Mouse (Mus musculus) heart, embryonic 14.5 days (tissue): ENCODE data around the gene Lrrfip1. TPM values are rescaled to one million over a fixed set of nuclear protein-coding genes. Genes with fewer than 3 reads are reported as not detected.

Source experiments
- ATAC-seq: fragments of 200-750 bp; cut with Nextera tagmentation; 2 replicates; pipeline ENCODE4 v1.8.0; 2017; ENCODE audit warnings: low read depth, moderate TSS enrichment; ENCODE audit not compliant: insufficient number of reproducible peaks, insufficient read depth, low FRiP score
- H3K27ac ChIP-seq, 2 experiments: fragments of 200-500 bp in 1 of 2; fragments of 300-500 bp in 1 of 2; sonication (generic) in 1 of 2; replicated peaks in 1 of 2; 2 replicates each; pipeline ENCODE4 v1.5.1; 2012 to 2014; ENCODE audit warnings: low read depth in 2 of 2, low read length in 2 of 2, control low read depth in 1 of 2, mild to moderate bottlenecking in 1 of 2, mixed read lengths in 1 of 2; ENCODE audit not compliant: control insufficient read depth in 1 of 2, insufficient read depth in 1 of 2
- H3K27me3 ChIP-seq: fragments of 300-500 bp; sonication (generic); 2 replicates; pipeline ENCODE4 v1.6.1; 2014; ENCODE audit warnings: mild to moderate bottlenecking, low read length, control low read depth; ENCODE audit not compliant: control insufficient read depth, insufficient read depth
- H3K36me3 ChIP-seq: fragments of 300-500 bp; sonication (generic); 2 replicates; pipeline ENCODE4 v1.6.1; 2014; ENCODE audit warnings: mild to moderate bottlenecking, control low read depth, low read length, mixed read lengths; ENCODE audit not compliant: control insufficient read depth, insufficient read depth
- H3K4me1 ChIP-seq, 2 experiments: fragments of 200-500 bp in 1 of 2; fragments of 300-500 bp in 1 of 2; sonication (generic) in 1 of 2; 2 replicates each; pipeline ENCODE4 v1.6.1; 2012 to 2014; ENCODE audit warnings: low read length in 2 of 2, control low read depth in 1 of 2, mixed read lengths in 1 of 2; ENCODE audit not compliant: control insufficient read depth in 2 of 2, insufficient read depth in 2 of 2
- H3K4me2 ChIP-seq: fragments of 300-500 bp; sonication (generic); 2 replicates; pipeline ENCODE4 v1.6.1; 2014; ENCODE audit warnings: mild to moderate bottlenecking, low read length
- H3K4me3 ChIP-seq, 2 experiments: fragments of 200-500 bp in 1 of 2; fragments of 300-500 bp in 1 of 2; sonication (generic) in 1 of 2; 2 replicates each; pipeline ENCODE4 v1.5.1; 2012 to 2014; ENCODE audit warnings: low read length in 2 of 2, mild to moderate bottlenecking in 2 of 2, control low read depth in 1 of 2, low read depth in 1 of 2, moderate library complexity in 1 of 2; ENCODE audit not compliant: control insufficient read depth in 1 of 2, insufficient read depth in 1 of 2
- H3K9ac ChIP-seq: fragments of 300-500 bp; sonication (generic); 2 replicates; pipeline ENCODE4 v1.6.1; 2014; ENCODE audit warnings: mild to moderate bottlenecking, low read length
- H3K9me3 ChIP-seq: fragments of 300-500 bp; sonication (generic); 2 replicates; pipeline ENCODE4 v1.6.1; 2016; ENCODE audit warnings: low read length, control low read depth; ENCODE audit not compliant: control insufficient read depth
- WGBS: fragments of 180-500 bp; shearing (Covaris S2); extraction: QIAGEN DNeasy Blood & Tissue Kit; methylation state at CpG from one replicate; pipeline ENCODE4 v1.1.7; 2014; 5-methylcytosine and 5-hydroxymethylcytosine counted together
- polyA plus RNA-seq: library from polyadenylated mRNA; unstranded; fragments of >200 nt; fragmentation: Nextera tagmentation; extraction: Ambion mirVana; gene quantifications from 2 replicates; pipeline ENCODE4 v1.2.1, GENCODE M21; 2014

Gene Lrrfip1
- polyA plus RNA-seq, 1 experiment from 2014 or later, result 151 TPM

DNA sequence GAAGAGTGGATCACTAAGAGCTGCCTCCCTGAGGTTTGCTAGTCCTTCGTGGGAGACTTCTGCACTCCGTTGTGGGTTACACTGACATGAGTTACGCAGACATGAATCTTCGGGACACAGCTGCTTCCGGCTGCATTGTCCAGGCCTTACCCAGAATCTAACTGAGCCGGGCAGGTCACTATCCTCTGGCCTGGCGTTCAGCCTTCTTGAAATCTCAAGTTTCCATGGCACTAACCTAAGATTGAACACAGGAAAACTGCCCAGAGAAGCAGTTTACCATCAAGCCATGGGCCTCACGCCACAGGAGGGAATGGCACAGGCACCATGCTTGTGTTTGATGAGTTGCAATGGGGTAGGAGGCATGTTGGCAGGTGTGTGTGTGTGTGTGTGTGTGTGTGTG is 85.8 kb downstream of the Lrrfip1 start:
- Histone ChIP-seq H3K9me3 (no peaks in the 10 kb centered on the region), H3K9ac (peak overlapping the region; percentile 58), H3K27me3 (no peaks in the 10 kb centered on the region), H3K4me1 (peaks cover 40 to 68% of the 10 kb centered on the region in 2 experiments), H3K4me2 (peak overlapping the region; percentile 24; the same call in 1 of the 2 replicates), H3K36me3 (peaks cover 55% of the 10 kb centered on the region), H3K4me3 (no peak overlapping the region), H3K27ac (peak overlapping the region; percentile 90 to 91)
- ATAC-seq, result no peak
- 55% methylated on average over 8 of the region's 8 CpGs for WGBS

DNA sequence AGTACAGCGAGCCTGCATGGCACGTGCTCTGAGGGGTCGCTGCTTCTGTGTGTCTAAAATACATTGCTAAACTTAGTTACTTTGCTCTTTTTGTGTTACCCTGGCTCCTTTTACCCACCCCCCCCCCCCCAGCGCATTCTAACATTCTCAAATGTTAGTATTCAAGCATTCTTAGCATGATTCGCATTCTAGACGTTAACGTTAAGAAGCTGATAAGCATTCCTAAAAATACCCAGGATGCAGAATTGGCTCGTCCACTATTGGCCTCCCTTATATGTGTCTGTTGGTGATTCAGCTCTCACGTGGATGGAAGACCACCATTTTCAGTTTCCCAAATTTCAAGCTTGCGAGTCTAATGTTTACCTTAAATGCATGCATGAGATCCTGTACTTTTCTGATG is 86.5 kb downstream of the Lrrfip1 start:
- Histone ChIP-seq H3K27ac (peak overlapping the region; percentile 91 to 95), H3K9ac (0 out of 2 replicates have a peak overlapping the region, but pooled peaks have one; percentile 58), H3K4me3 (no peak overlapping the region), H3K4me2 (peak overlapping the region; percentile 24; the same call in 1 of the 2 replicates), H3K27me3 (no peaks in the 10 kb centered on the region), H3K9me3 (no peaks in the 10 kb centered on the region), H3K36me3 (peaks cover 59% of the 10 kb centered on the region), H3K4me1 (peaks cover 40 to 63% of the 10 kb centered on the region in 2 experiments)
- 0 out of 2 replicates have a peak, but pooled peaks have one; percentile 26 for ATAC-seq
- 16% methylated on average over 10 of the region's 10 CpGs for WGBS

DNA sequence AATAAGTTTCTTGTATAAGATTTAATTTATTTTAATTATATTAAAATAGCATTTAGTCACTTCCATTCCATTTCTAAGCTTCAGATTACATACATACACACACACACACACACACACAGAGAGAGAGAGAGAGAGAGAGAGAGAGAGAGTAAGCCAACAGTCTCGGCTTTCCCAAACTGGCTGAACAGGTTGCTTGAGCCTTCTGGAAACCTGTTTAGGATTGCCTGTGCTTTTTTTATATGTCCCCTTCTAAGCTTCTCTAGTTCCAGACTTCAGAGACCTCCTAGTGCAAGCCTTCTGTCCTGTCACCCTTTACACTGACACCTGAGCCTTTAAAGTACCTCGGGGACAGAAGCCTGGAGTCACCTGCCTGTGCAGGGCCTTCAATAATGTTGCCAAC is 87.1 kb downstream of the Lrrfip1 start:
- H3K36me3 ChIP-seq, result peaks cover 59% of the 10 kb centered on the region
- H3K9me3 ChIP-seq, result no peaks in the 10 kb centered on the region
- no peaks in the 10 kb centered on the region for H3K27me3 ChIP-seq
- no peak overlapping the region for H3K4me3 ChIP-seq
- ATAC-seq, result no peak
- WGBS, result 25% methylated on average over 2 of the region's 2 CpGs
- peaks cover 37 to 58% of the 10 kb centered on the region in 2 experiments for H3K4me1 ChIP-seq
- peak overlapping the region; percentile 12 for H3K9ac ChIP-seq
- H3K4me2 ChIP-seq, result no peak overlapping the region
- peak overlapping the region; percentile 69 to 91 for H3K27ac ChIP-seq

DNA sequence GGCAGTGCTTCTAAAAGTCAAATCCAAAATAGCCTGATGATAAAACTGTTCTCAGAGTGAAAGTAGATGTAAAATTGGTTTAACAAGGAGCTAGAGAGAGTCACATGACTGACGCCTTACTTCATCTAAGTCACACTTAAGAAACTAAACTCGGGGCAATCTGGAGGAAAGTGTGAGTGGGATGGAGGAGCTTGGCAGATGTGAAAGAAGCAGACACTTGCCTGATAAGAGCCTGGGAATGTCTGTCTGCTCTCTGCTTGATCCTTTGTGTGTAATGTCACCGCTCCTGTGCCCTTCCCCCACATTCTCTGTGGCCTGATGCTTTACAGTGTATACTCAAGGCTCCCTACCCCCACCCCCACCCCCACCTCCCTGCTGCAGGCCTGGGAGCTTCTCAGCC is 87.8 kb downstream of the Lrrfip1 start:
- peak; percentile 48; the same call in 1 of the 2 replicates for ATAC-seq
- Histone ChIP-seq H3K27ac (peak overlapping the region; percentile 69 to 91), H3K36me3 (peaks cover 62% of the 10 kb centered on the region), H3K9ac (peak overlapping the region; percentile 12; the same call in 1 of the 2 replicates), H3K9me3 (no peaks in the 10 kb centered on the region), H3K4me1 (peaks cover 37 to 58% of the 10 kb centered on the region in 2 experiments), H3K27me3 (no peaks in the 10 kb centered on the region), H3K4me3 (no peak overlapping the region), H3K4me2 (0 out of 2 replicates have a peak overlapping the region, but pooled peaks have one; percentile 3)
- 8% methylated on average over 3 of the region's 3 CpGs for WGBS

DNA sequence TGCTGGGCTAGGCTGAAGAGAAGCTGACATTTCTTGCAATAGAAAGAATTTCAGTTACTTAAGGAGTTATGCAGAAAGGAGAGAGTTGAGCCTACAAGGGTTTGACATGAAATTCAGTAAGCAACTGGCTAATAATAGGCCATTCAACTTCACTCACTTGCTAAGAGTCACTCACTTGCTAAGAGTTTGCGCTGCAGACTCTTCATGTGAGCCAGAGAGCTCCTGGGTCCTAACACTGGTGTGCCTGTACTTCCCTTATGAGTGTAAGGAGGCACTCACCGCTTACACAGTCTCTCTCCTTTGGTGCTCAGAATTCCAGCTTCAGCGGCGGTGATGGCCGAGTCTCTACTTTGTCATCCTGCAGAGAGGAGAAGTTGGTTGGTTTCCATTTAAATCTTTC is 88.2 kb downstream of the Lrrfip1 start:
- no peak overlapping the region for H3K4me3 ChIP-seq
- ATAC-seq, result no peak
- peaks cover 65% of the 10 kb centered on the region for H3K36me3 ChIP-seq

DNA sequence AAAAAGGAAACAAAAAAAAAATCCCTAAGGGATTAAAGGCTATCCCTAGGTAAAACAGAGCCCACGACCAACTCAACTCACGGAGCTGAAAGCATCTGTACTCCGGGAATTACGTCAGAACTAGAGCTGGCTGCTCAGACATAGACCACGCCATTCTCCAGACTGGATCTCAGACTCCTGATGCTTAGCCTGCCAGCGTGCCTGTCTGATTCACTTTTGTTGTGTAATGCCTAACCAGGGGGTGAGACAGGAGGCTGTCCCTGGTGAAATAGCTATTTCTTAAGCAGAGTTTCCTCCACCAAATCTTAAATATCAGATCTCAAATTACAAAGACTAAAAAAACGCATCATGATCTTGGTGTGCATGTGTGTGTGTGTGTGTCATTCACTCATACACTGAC is 89.5 kb downstream of the Lrrfip1 start:
- H3K4me2 ChIP-seq, result no peak overlapping the region
- peaks cover 67% of the 10 kb centered on the region for H3K36me3 ChIP-seq
- no peak overlapping the region for H3K9ac ChIP-seq
- ATAC-seq, result no peak
- H3K4me3 ChIP-seq, result no peak overlapping the region
- H3K9me3 ChIP-seq, result no peaks in the 10 kb centered on the region
- H3K27ac ChIP-seq, result 0 out of 4 replicates have a peak overlapping the region, but pooled peaks of 1 of the 2 experiments have one; percentile 14
- peaks cover 39 to 64% of the 10 kb centered on the region in 2 experiments for H3K4me1 ChIP-seq
- whole genome bisulfite sequencing, result 76% methylated on average over 7 of the region's 7 CpGs
- H3K27me3 ChIP-seq, result no peaks in the 10 kb centered on the region

More for the DNA sequence above, 88.2 kb downstream of the Lrrfip1 start:
- H3K27ac ChIP-seq, result peak overlapping the region; percentile 69 to 91
- peaks cover 40 to 63% of the 10 kb centered on the region in 2 experiments for H3K4me1 ChIP-seq
- WGBS, result 33% methylated on average over 5 of the region's 5 CpGs
- 0 out of 2 replicates have a peak overlapping the region, but pooled peaks have one; percentile 3 for H3K4me2 ChIP-seq
- no peaks in the 10 kb centered on the region for H3K27me3 ChIP-seq
- no peak overlapping the region for H3K9ac ChIP-seq
- no peaks in the 10 kb centered on the region for H3K9me3 ChIP-seq

DNA sequence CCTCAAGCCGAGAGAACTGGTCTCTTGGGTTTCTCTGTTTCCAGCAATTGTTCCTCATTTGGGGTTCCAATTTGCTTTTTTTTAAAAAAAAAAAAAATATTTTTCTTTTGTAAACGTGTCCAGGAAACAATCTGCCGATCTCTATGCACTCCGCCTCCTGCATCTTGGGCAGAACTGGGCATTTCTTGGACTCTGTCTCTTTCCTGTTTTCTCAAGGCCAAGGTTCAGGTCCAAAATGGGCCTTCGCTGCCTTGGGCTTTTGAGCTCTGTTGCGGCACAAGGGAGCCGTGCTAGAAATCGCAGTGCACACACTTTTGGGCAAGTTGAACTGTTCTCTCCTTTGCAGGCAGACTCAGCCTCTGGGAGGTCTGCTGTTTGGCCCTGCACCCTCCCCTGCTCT is 90.4 kb downstream of the Lrrfip1 start:
- H3K4me2 ChIP-seq, result no peak overlapping the region
- no peak overlapping the region for H3K27ac ChIP-seq
- H3K27me3 ChIP-seq, result no peaks in the 10 kb centered on the region
- WGBS, result 75% methylated on average over 8 of the region's 8 CpGs
- ATAC-seq, result no peak
- H3K36me3 ChIP-seq, result peaks cover 70% of the 10 kb centered on the region
- H3K9me3 ChIP-seq, result no peaks in the 10 kb centered on the region
- no peak overlapping the region for H3K4me3 ChIP-seq
- H3K4me1 ChIP-seq, result peaks cover 35 to 57% of the 10 kb centered on the region in 2 experiments
- no peak overlapping the region for H3K9ac ChIP-seq

DNA sequence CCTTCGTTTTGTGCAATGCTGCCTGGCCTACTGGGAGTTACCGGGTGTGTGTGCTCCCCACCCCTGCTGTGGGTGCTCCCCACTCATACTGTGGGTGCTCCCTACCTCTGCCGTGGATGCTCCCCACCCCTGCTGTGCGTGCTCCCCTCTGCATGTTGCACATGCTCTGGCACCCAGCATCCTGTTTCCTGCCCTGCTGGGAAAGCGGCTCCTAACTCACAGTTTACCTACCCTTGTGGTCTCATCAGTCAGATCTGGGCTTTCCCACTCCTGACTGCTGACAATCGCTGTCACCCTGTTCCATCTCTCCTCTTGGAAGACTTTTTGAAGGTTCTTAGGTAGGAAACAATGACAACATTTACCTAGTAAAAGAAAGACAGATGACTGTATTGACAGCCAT is 91.9 kb downstream of the Lrrfip1 start:
- Histone ChIP-seq H3K27me3 (no peaks in the 10 kb centered on the region), H3K36me3 (peaks cover 75% of the 10 kb centered on the region), H3K9me3 (no peaks in the 10 kb centered on the region), H3K4me2 (no peak overlapping the region), H3K9ac (no peak overlapping the region), H3K27ac (no peak overlapping the region), H3K4me1 (peaks cover 30 to 57% of the 10 kb centered on the region in 2 experiments), H3K4me3 (no peak overlapping the region)
- no peak for ATAC-seq
- WGBS, result 71% methylated on average over 6 of the region's 6 CpGs
